Mouse (Mus musculus) liver, adult 2 months (tissue): Measurements from ENCODE around the gene Tff3. TPM values are rescaled to one million over a fixed set of nuclear protein-coding genes. Genes with fewer than 3 reads are reported as not detected.

ENCODE experiments used
- DNase-seq: peaks from one replicate; pipeline ENCODE4 v3.0.0-alpha.2; 2011; ENCODE audit warnings: low read depth, low spot score; ENCODE audit errors: extremely low read depth
- H3K27ac ChIP-seq: fragments of 200-500 bp; replicated peaks from 2 replicates; pipeline ENCODE4 v1.5.1; 2012; ENCODE audit warnings: low read depth, mild to moderate bottlenecking, control low read depth, inconsistent platforms, low read length; ENCODE audit not compliant: insufficient read depth
- H3K27me3 ChIP-seq: fragments of 200-500 bp; 2 replicates; pipeline ENCODE4 v1.6.1; 2012; ENCODE audit warnings: mild to moderate bottlenecking, moderate library complexity, low read length, inconsistent platforms; ENCODE audit not compliant: control insufficient read depth, insufficient read depth
- H3K36me3 ChIP-seq: fragments of 200-500 bp; 2 replicates; pipeline ENCODE4 v1.6.1; 2012; ENCODE audit warnings: low read length, inconsistent platforms; ENCODE audit not compliant: control insufficient read depth, insufficient read depth
- H3K4me1 ChIP-seq: fragments of 200-500 bp; 2 replicates; pipeline ENCODE4 v1.6.1; 2011; ENCODE audit warnings: low read length; ENCODE audit not compliant: control insufficient read depth, insufficient read depth
- H3K4me3 ChIP-seq: fragments of 200-500 bp; 2 replicates; pipeline ENCODE4 v1.5.1; 2011; ENCODE audit warnings: low read depth, mild to moderate bottlenecking, control low read depth, low read length, moderate library complexity; ENCODE audit not compliant: insufficient read depth
- H3K79me2 ChIP-seq: fragments of 200-500 bp; 2 replicates; pipeline ENCODE4 v1.6.1; 2012; ENCODE audit warnings: inconsistent platforms, mild to moderate bottlenecking, low read length, moderate library complexity; ENCODE audit not compliant: control insufficient read depth, insufficient read depth
- H3K9ac ChIP-seq: fragments of 200-500 bp; 2 replicates; pipeline ENCODE4 v1.6.1; 2012; ENCODE audit warnings: low read depth, mild to moderate bottlenecking, control low read depth, inconsistent platforms, low read length
- CTCF ChIP-seq: fragments of 200-500 bp; IDR thresholded peaks from 2 replicates; pipeline ENCODE4 v1.5.1; 2011; ENCODE audit warnings: low read depth, low read length, control low read depth
- POLR2A ChIP-seq: fragments of 200-500 bp; IDR thresholded peaks from 2 replicates; pipeline ENCODE4 v1.6.1; 2011; ENCODE audit warnings: low read length, control low read depth; ENCODE audit not compliant: insufficient read depth; ENCODE audit errors: extremely low read depth
- WGBS: fragments of 180-500 bp; shearing (Covaris S2); methylation state at CpG from one replicate; pipeline ENCODE4 v1.1.7; 2018; 5-methylcytosine and 5-hydroxymethylcytosine counted together
- polyA plus RNA-seq: library from polyadenylated mRNA; depleted of rRNA; stranded (reverse); fragments of >200 nt; gene quantifications from 2 replicates; pipeline ENCODE4 v1.2.3, GENCODE M21; 2012
- total RNA-seq: library from RNA; depleted of rRNA; stranded (reverse); fragments of >200 nt; gene quantifications from 2 replicates; pipeline ENCODE4 v1.2.3, GENCODE M21; 2014

The Tff3 gene
- total and polyA plus RNA-seq, 2 experiments = 0.37 to 2.9 TPM

DNA sequence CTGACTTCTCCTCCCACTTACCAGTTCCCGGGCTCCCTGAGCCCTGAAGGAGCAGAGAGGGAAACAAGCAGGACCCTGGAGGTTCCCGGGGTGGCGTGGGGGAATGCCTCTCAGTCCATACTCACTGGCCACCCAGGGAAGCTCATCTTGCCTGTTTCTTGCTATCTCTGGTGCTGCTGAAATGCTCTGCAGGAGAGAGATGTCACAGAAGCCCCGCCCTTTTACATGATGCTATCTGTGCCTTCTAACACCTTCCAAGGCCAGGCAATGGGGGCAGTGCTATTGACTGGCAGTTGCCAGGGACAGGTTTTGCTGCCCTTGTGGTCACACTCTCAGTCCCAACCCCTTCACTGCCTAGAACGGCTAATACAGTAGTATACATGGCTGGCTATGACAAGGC lies 30.7 kb downstream of the Tff3 start:
- Histone ChIP-seq H3K4me3 (no peak overlapping the region), H3K27me3 (no peaks in the 10 kb centered on the region), H3K4me1 (0 out of 2 replicates have a peak, but pooled peaks cover 2% of the 10 kb centered on the region), H3K36me3 (no peaks in the 10 kb centered on the region), H3K79me2 (no peaks in the 10 kb centered on the region), H3K27ac (no peak overlapping the region), H3K9ac (no peak overlapping the region)
- no peak for DNase-seq
- TF ChIP-seq CTCF (no peak), POLR2A (no peak)
- 84% methylated on average over 5 of the region's 5 CpGs for WGBS

DNA sequence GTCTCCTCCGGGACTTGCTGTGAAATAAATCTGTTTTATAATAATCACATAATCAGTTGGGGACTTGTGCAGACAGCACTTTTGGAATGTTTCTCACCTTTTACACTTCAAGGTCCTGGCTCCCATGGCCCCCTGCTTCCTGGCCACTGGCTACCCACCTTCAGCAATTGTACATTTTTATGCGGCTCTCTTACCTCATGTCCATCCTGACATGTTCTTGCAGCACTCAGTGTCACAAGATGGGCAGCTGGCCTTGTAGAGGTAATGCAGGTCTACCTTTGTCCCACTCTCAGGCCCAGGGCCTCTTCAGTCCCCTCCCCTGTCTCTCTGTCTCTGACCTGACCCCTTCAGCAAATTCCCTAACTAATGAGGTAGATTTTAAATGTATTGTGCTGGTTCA lies 32.6 kb downstream of the Tff3 start:
- Histone ChIP-seq H3K9ac (no peak overlapping the region), H3K27ac (no peak overlapping the region), H3K27me3 (no peaks in the 10 kb centered on the region), H3K4me1 (no peaks in the 10 kb centered on the region), H3K4me3 (no peak overlapping the region), H3K79me2 (no peaks in the 10 kb centered on the region), H3K36me3 (no peaks in the 10 kb centered on the region)
- no peak for DNase-seq
- TF ChIP-seq CTCF (no peak), POLR2A (no peak)
- 100% methylated on average over 2 of the region's 2 CpGs for WGBS

GRCm38 (mm10) chr17:31095570-31095969 lies 33.9 kb downstream of the Tff3 start:
- Histone ChIP-seq H3K79me2 (no peaks in the 10 kb centered on the region), H3K9ac (no peak overlapping the region), H3K4me3 (no peak overlapping the region), H3K4me1 (no peaks in the 10 kb centered on the region), H3K36me3 (no peaks in the 10 kb centered on the region), H3K27ac (no peak overlapping the region), H3K27me3 (no peaks in the 10 kb centered on the region)
- DNase-seq = no peak
- WGBS = 89% methylated on average over 7 of the region's 7 CpGs
- TF ChIP-seq POLR2A (no peak), CTCF (no peak)

- no peak overlapping the region for H3K27ac ChIP-seq
- TF ChIP-seq CTCF (no peak), POLR2A (no peak)
- no peaks in the 10 kb centered on the region for H3K79me2 ChIP-seq
- no peak overlapping the region for H3K4me3 ChIP-seq
- H3K36me3 ChIP-seq = no peaks in the 10 kb centered on the region
- no peak overlapping the region for H3K9ac ChIP-seq
- no peaks in the 10 kb centered on the region; the same call in 1 of the 2 replicates for H3K4me1 ChIP-seq
- no peak for DNase-seq
- WGBS = 79% methylated on average over 5 of the region's 5 CpGs
- H3K27me3 ChIP-seq = no peaks in the 10 kb centered on the region
Measured at GRCm38 (mm10) chr17:31094781-31095180, 34.7 kb downstream of the Tff3 start.

DNA sequence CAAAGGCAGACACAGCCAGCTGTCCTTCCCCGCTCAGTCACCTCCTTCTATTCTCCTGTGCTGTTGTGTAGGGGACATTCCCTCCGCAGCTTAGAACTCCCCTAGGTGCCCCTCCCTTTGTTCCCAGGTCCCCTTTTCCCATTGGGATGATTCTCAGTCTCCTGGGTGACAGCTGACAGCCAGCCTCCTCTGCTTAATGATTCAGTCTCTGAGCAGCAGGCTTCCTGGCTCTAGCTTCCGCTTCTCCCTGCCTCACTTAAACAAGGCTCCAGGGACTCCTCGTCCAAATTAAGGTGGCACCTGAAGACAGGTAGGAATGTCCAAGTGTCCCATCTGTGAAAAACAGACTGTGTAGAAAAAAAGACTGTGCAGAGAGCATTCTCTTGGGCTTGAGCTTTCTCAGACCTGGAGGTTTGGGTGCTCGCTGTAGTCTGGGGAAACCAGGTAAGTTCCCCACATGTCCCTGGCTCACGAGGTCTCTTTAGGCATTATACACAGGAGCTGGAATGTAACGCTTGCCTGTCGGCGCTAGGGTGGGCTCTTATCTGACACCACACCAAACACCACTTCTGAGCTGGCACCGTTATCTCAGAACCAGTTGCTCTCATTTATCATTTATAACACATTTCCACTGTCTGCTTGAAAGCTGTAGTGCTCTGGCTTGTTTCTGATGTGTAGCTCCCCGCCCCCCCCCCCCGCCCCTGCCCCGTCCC lies 38.3 kb downstream of the Tff3 start:
- TF ChIP-seq POLR2A (no peak), CTCF (no peak)
- Histone ChIP-seq H3K4me1 (peaks cover 9% of the 10 kb centered on the region), H3K27me3 (no peaks in the 10 kb centered on the region), H3K9ac (no peak overlapping the region), H3K27ac (no peak overlapping the region), H3K79me2 (no peaks in the 10 kb centered on the region), H3K4me3 (no peak overlapping the region), H3K36me3 (no peaks in the 10 kb centered on the region)
- DNase-seq = no peak
- 58% methylated on average over 13 of the region's 13 CpGs for WGBS

GRCm38 (mm10) chr17:31089848-31090247 lies 39.6 kb downstream of the Tff3 start:
- TF ChIP-seq POLR2A = no peak
- no peak for TF ChIP-seq CTCF
- Histone ChIP-seq H3K9ac (no peak overlapping the region), H3K79me2 (peaks cover 4% of the 10 kb centered on the region; the same call in 1 of the 2 replicates), H3K4me1 (peaks cover 9% of the 10 kb centered on the region), H3K36me3 (no peaks in the 10 kb centered on the region), H3K27ac (peak overlapping the region; percentile 66), H3K4me3 (no peak overlapping the region), H3K27me3 (no peaks in the 10 kb centered on the region)
- no peak for DNase-seq
- WGBS = 66% methylated on average over 8 of the region's 8 CpGs
